Mouse (Mus musculus) embryonic fibroblast, embryonic 13.5 days (primary cell): ENCODE results near the gene Myef2. TPM values are rescaled to one million over a fixed set of nuclear protein-coding genes. Genes with fewer than 3 reads are reported as not detected.
"Not testable (repeated sequence)": the region's sequence is repeated elsewhere in the genome, so short reads cannot be mapped to it uniquely, and the experiment has no call there.

Source experiments
- H3K27ac ChIP-seq: 2 replicates; pipeline ENCODE4 v1.5.1; 2012; ENCODE audit warnings: low read length, control low read depth, inconsistent platforms; ENCODE audit not compliant: insufficient read depth
- H3K4me1 ChIP-seq: 2 replicates; pipeline ENCODE4 v1.6.1; 2011; ENCODE audit warnings: low read length; ENCODE audit not compliant: control insufficient read depth, insufficient read depth
- H3K4me3 ChIP-seq: 2 replicates; pipeline ENCODE4 v1.5.1; 2011; ENCODE audit warnings: mild to moderate bottlenecking, control low read depth, low read length; ENCODE audit not compliant: insufficient read depth
- CTCF ChIP-seq: IDR thresholded peaks from 2 replicates; pipeline ENCODE4 v1.5.1; 2011; ENCODE audit warnings: mild to moderate bottlenecking, control low read depth, low read length, moderate library complexity, borderline replicate concordance; ENCODE audit not compliant: insufficient read depth
- POLR2A ChIP-seq: IDR thresholded peaks from 2 replicates; pipeline ENCODE4 v1.6.1; 2011; ENCODE audit warnings: low read depth, mild to moderate bottlenecking, control low read depth, low read length, moderate library complexity
- polyA plus RNA-seq: library from polyadenylated mRNA; stranded (reverse); fragments of >200 nt; gene quantifications from 2 replicates; pipeline ENCODE4 v1.2.4, GENCODE M21; 2011; ENCODE audit warnings: low read depth; ENCODE audit not compliant: missing spikeins, insufficient read length

Gene Myef2
- polyA plus RNA-seq, 1 experiment: 91.6 TPM

DNA sequence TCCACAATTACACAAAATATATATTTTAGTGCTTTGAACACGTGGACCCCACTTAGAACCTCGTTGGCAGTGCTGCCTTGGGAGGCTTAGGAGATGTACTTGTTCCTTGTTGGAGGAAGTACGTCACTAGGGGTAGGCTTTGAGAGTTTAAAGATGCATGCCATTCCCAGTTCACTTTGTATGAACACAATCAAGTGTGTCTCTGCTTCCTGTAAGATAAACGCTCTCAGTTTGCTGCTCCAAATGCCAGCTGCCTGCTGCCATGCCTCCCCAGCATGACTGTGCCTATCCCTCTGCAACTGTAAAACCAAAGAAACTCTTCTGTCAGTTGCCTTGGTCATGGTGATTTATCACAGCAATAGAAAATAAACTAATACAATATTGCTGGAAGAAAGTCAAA is 2.4 kb upstream of the Myef2 start:
- H3K4me1 ChIP-seq: peaks cover 2% of the 10 kb centered on the region; the same call in 1 of the 2 replicates

DNA sequence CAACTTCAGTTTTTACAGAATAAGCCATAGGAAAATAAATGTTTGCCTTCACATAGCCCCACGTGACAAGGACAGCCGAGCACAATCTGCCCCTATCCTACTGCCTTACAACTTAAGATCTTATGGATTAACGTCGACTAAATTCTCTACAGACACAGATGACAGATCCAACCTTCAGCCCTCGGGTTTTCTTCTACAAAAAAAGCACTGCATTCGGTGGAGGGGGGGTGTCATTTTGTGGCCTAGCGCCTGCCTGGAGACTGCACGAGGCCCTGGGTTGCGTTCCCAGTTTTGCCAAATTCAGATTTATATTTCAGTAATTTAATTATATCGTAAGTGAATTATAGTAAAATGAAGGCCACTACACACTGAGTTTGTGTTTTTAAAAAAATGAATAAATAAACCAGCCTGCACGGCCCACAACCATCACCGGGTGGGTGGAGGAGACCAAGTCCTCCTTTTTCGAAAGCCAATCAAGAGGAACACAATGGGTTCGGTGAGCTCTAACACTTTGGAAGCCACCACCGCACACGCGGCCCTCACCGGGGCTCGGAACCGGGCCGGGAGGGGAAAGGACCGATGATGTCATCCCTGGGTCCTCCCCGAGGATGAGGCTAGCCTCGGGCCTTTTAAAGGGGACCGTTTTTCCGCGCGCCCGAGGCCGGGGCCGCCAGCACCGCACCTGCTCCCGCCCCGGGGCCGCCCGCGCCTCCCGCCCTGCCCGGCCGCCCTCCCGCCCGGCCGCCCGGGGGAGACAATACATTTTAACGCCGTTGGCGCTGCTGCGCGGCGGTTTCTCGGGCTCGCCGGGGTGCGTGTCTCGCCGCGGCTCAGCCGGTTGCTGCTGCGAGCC is 611 bp downstream of the Myef2 start:
- Histone ChIP-seq H3K4me1 (peaks cover 5% of the 10 kb centered on the region; the same call in 1 of the 2 replicates), H3K27ac (peak overlapping the region; percentile 58)
- TF ChIP-seq CTCF (no peak), POLR2A (peak; percentile 47)

More for the DNA sequence above, 2.4 kb upstream of the Myef2 start:
- TF ChIP-seq CTCF (no peak), POLR2A (no peak)
- no peak overlapping the region for H3K27ac ChIP-seq
- no peak overlapping the region for H3K4me3 ChIP-seq

DNA sequence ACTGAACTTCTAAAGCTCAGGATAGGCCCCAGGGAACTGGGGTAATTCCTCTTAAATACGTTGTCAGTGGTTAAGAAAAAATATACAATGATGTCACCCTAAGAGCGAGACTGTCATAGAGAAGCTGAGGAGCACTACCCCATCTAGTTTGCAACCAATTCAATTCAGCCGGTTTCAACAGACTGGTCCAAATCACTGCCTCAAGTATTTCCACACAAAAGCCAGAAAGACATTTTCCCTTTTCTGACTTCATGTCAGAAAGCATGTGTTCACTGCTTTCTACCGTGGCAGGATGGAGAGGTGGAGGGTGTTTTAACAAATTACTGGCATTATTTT is 1.2 kb downstream of the Myef2 start:
- Histone ChIP-seq H3K4me1 (peaks cover 5% of the 10 kb centered on the region; the same call in 1 of the 2 replicates), H3K4me3 (peak overlapping the region; percentile 95), H3K27ac (peak overlapping the region; percentile 58)
- no peak for TF ChIP-seq CTCF
- no peak for TF ChIP-seq POLR2A

More for the DNA sequence above, 611 bp downstream of the Myef2 start:
- peak overlapping the region; percentile 95 for H3K4me3 ChIP-seq

DNA sequence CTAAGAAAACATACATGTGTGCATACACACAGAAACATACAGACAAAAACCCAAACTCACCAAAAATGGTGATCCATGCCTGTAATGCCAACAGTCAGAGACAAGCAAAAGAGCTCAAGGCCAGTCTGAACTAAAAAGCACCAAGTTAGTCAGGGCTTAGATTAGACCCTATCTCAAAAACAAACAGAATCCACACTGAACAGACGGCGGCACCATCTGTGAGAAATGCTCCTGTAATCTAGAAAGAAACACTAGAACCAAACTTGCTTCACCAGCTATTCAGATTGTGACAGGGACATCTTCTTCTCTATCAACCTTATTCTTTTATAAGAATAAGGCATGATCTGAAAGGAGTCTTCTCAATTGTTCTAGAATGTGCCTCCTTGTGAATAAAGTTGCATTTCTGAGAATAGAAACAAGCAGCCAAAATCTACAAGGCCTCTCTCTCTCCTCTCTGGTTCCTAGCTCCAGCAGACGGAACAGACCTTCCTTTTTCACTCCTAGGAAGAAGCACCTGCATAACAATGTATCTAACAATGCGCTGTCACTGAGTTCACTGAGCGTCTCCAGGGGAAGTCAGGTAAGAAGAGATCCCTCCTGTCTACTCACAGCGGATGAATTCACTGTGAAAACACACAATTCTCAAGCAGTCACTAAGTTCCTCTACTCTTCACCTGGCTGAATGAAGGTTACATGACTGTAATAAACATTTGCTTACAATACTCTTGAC is 3.9 kb downstream of the Myef2 start:
- TF ChIP-seq CTCF (no peak), POLR2A (no peak)
- Histone ChIP-seq H3K4me3 (no peak overlapping the region), H3K27ac (no peak overlapping the region), H3K4me1 (peaks cover 5% of the 10 kb centered on the region; the same call in 1 of the 2 replicates)

DNA sequence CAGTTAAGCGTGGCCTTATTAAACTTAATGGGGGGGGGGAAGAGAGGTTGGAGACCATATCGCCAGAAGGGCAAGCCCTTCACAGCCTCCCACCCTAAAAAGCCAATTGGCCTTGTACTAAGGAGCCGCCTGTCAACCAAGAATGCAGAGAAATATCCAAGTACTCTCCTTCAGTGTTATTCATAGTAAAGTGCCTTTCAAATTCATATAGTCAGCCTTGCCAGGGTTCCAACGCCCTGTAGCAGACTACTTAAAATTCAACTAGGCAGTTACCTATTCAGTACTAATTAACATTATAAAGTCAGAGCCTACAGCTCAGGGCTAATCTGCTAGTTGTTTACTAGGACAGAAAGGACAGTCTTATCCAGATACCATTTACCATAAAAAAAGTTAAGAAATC is 16.9 kb downstream of the Myef2 start:
- not testable (repeated sequence) for H3K4me3 ChIP-seq, H3K4me1 ChIP-seq, H3K27ac ChIP-seq

DNA sequence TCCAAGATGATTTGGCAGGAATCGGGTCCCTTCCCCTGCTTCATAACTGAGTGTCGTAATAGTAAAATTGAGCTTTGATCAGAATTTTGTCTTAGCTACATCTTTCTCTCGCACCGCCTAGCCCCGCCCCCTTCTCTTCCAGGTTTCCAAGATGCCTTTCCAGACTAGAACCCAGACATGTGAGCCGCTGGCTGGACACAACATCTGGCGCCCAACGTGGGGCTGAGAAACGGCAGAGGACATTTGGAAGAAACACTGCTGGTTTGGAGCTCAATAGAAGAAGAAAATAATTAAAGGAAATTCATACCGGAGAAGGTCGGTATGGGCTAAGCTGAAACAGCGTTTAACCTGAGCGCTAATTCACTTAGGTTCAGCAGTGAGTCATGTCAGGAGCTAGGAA is 19.0 kb downstream of the Myef2 start:
- not testable (repeated sequence) for H3K4me3 ChIP-seq, H3K4me1 ChIP-seq, H3K27ac ChIP-seq

DNA sequence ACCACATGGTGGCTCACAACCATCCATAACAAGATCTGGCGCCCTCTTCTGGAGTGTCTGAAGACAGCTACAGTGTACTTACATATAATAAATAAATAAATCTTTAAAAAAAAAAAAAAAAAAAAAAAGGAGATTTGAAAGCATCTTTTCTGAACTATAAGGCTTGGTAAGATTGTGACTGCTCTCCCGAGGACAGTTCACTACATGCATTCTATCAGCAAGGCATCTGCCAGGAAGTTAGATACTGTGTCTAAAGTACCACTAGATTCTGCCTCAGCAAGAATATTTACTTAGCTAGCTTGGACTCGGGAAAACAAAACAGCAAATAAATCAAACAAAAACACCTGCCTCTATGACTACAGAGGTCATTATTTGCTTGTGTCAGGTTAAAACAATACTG is 31.3 kb downstream of the Myef2 start:
- not testable (repeated sequence) for H3K27ac ChIP-seq, H3K4me3 ChIP-seq, H3K4me1 ChIP-seq

DNA sequence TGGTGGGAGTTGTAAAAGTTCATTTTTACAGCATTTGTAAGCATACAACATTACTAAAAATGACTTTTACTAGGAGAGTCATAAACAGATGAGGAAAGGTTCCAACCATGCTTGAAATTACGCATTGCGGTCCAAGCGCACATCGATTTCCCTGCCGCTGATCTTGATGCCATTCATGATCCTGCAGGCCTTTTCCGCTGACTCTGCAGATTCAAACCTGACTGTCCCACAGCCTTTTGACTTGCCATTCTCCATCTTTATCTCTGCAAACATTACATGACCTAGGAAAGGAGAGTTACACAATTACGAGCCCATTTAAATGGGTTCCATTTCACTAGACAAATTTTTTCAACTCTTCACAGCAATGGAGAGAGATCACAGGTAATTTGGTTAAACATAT is 34.7 kb downstream of the Myef2 start:
- H3K4me1 ChIP-seq: 0 out of 2 replicates have a peak, but pooled peaks cover 6% of the 10 kb centered on the region
- H3K4me3 ChIP-seq: no peak overlapping the region
- H3K27ac ChIP-seq: no peak overlapping the region
- TF ChIP-seq CTCF (no peak), POLR2A (no peak)

DNA sequence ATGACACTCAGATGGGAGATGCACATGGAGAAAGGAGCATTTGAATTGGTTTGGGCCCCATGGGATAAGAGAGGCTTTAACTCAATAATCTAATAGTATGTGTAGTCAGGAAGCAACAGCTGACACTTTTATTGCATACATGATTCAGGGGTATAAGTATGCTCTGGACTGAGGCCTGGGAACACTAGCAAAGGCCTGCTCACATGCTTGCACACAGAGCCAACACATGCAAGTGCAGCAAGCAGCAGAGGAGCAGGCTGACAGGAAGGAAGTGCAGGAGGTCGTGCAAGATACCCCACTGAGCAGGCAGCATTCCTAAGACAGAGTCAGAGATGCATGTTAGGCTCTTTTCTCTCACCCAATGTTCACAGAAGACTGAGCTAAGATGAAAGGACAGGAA is 39.6 kb downstream of the Myef2 start:
- Histone ChIP-seq H3K27ac (peak overlapping the region; percentile 34; the same call in 1 of the 2 replicates), H3K4me1 (peaks cover 6% of the 10 kb centered on the region; the same call in 1 of the 2 replicates), H3K4me3 (no peak overlapping the region)
- TF ChIP-seq POLR2A (no peak), CTCF (no peak)

DNA sequence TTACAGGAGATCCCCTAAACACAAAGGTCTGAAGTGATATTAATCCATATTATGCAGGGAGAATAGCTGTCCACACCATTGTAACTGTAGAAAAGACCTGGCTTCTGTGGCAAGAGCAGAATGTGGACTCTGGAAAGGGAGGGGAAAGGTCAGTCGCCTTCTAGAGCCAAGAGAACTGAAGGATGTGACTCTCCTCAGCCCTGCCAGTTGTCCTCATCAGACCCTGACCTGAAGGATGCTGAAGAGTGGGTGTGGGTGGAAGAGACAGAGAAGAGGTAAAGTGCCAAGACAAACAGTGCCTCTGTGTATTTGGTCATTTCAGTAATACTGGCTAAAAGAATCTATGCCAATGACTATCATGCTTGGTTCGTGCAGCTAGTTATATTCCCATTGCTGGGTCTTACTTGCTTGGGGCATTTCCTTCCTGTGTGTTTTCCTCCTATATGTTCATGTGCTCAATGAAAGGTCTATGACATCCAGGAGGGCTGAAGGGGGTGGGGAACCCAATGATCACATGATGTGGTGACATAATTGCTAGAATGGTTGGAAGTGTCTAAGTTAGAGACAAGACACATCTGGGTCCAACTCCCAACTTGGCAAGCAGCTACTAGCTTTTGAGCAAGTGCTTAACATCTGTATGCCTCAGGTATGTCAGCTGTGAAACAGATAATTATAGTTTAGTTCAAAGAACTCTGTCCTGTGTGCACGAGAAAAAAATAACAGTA is 50.2 kb downstream of the Myef2 start:
- no peaks in the 10 kb centered on the region for H3K4me1 ChIP-seq
- no peak overlapping the region for H3K4me3 ChIP-seq
- H3K27ac ChIP-seq: no peak overlapping the region
- TF ChIP-seq POLR2A: no peak
- no peak for TF ChIP-seq CTCF
